Mouse (Mus musculus) right cerebral cortex, postnatal 14 days (tissue): ENCODE measurements at regions not wholly inside any gene's neighbourhood (a gene's known extent, or its start where the extent isn't known, plus 50 kb on each side); places are given as distances from the start of the nearest gene placed in this dataset.
"Not testable (repeated sequence)": the region's sequence is repeated elsewhere in the genome, so short reads cannot be mapped to it uniquely, and the experiment has no call there.

Experiments
- DNase-seq: peaks from one replicate; pipeline ENCODE4 v3.0.0; 2022

DNA sequence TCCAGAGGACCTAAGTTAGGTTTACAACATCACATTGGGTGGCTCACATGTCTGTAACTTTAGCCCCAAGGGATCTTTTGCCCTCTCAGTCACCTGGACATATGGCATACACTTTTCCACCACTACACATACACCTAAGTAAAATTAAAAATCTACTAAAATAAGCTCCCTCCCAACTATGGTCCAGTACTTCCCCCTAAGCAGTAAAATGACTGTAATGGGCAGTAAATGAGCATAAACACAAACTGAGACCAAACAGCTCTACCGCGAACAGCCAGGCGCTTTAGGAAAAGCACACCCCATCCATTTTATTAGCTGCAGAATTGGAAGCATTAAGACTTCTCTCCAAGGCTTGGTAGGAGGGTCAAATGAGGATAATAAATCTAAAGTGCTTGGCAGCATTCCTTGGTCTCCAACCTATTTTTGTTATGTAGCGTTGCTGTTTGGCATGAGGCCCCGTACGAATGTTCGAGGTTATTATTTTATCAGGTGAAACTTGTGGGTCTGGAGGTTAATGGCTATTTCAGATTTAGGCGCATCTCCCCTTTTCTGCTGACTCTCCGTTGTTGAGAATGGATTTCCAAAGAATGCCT lies 157.5 kb upstream of the Eif4g2 start:
- DNase-seq, result no peak

DNA sequence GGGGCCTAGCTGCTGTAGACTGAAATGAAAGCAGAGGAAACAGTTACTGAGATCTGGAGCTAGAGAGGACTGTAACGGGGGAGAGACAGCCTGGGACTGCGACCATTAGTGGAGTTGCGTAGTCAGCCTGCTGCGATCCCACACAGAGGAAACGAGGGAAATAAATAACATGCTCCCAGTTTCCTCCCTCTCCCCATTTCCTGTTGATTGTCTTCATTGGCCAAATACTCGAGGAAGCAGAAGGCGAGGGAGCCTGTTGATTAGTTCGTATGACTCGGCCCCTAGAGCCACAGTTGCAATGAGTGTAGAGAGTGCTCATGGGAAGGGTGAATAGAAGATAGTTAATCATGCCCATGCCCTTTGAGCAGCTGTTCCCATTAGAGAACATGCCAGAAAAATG lies 155.0 kb upstream of the Eif4g2 start:
- no peak for DNase-seq

DNA sequence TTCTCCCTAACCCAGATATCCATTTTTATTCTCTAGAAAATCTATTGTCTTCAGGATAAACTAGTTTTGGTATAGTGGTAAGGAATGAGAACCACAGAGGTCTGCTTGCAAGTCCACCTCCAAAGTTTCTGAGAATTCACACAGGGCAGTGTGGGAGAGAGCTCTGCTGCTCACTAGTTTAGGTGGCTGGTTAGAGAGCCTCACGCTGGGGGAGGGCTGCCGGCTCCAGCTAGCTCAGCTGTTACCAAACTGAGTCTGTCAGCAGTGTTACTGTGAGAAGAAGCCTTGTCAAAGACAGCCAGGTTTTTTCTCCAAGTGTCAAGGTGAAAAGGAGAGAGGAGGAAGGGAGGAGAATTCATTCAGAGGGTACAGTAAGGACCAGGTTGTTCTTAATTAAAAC lies 147.8 kb upstream of the Eif4g2 start:
- DNase-seq, result no peak

DNA sequence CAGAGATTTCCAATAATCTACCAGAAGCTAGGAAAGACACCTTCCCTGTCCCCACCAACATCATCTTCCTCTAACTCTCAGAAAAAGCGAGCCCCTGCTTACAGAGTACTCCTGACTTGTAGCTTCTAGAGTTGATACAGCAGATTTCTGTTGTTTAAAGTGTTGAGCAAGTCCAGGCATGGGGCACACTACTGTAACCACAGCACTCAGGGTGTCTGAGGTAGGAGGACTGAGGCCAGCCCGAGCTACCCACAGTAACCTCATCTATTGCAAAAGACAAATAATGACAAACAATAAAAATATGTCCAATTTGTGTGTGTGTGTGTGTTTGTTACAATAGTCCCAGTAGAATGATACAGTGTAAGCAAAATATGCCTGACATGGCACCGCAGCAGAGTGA lies 144.3 kb upstream of the Eif4g2 start:
- no peak for DNase-seq

DNA sequence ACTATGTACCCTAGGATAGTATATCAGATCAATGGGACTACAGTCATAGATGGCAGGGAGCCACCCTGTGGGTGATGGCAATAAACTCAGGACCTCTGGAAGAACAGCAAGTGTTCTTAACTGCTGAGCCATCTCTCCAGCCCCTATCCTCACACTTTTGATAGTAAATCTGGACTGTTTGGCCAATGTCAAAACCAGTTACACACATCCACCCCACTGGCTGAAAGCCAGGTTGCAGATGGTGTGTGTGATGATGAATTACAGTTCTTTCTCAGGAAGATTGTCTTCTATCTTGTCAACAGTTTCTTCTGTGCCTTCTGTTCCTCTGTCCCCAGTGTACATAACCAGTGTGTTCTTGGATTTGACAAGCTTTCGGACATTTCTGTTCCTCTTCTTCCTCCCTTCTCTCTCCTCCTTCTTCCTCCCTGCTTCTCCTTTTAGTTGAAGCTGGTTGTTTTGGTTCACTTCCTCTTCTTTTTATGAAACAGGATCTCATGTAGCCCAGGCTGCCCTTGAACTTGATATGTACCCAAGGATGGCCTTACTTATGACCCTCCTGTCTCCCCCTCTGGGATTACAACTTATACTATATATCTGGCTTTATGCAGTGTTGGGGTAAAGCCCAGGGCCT lies 143.3 kb upstream of the Eif4g2 start:
- DNase-seq, result no peak

DNA sequence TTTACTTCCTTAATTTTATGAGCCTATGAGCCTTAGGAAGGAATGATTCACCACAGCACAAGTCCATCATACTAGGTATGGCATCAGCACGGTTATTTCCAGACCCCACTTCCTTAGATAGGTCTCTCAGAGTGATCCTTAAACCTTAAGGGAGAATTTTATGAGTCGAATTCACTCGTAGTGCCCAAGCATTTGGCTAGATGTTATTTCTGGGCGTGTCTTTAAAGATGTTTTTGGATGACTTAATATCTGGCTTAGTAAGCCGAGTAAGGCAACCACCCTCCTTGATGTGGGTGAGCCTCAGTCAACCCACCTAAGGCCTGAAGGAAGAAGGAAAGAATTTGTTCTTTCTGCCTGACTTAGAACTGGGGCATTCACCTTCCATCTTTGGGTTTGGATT lies 132.8 kb upstream of the Eif4g2 start:
- no peak for DNase-seq

DNA sequence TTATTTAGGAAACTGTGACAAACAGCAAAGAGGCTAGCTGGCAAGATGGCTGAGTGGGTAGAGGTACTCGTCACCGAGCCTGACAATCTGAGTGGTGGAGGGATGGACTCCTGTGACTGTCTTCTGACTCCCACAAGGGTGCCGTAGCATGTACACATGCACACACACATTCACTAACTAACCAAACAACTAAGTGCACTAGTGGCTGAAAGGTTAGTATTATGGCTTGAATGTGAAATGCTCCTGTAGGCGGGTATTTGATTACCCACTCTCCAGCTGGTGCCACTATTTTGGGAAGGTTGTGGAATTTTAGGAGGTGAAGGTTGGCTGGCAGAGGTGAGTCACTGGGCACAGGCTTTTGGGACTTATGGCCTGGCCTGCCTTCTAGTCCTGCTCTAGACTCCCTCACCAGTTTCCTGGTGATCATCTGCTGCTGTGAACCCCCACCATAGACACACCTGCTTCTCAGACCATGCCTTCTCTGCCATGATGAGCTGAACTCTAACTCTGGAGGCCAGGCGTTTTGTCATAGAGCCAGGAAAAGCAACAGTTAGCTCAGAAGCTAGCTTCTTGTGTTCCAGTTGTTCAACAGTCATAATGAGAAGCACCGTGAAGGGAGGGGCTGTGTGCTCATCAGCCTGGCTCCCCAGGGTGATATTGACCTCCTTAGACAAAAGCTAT lies 131.5 kb upstream of the Eif4g2 start:
- DNase-seq, result no peak

DNA sequence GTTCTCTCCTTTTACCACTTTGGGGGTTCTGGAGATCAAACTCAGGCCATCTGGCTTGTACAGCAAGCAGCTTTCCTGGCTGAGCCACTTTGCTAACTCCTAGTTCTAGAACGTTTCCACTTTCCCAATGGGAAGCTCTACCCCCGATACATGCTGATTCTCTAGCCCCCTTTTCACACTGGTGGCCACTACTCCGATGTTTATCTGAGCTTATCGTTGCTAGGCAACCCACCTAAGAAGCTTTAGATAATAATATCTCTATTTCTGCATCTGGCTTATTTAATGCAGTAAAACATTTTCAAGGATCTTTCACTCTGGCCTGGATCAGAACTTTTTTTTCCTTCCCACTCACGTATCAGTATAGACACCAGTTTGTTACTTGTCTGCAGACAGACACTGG lies 129.4 kb upstream of the Eif4g2 start:
- DNase-seq, result no peak

DNA sequence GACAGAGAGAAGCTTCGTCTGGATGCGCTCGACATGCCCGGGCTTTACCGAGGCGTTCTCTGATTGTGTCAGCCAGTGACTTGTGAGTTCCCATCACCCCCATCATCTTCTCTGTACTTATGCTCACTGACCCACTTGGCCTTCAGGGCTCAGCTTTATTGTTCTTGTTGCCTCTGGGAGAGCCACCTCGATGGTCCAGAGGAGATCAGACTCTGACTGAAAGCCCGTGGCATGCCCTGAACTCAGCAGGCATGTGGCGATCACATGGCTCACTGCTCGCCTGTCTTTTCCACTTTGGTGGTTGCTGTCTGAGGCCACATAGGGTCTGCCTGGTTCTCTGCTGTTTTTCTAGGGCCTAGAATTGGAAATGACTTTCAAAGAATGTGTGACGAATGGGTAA lies 128.8 kb upstream of the Eif4g2 start:
- no peak for DNase-seq

DNA sequence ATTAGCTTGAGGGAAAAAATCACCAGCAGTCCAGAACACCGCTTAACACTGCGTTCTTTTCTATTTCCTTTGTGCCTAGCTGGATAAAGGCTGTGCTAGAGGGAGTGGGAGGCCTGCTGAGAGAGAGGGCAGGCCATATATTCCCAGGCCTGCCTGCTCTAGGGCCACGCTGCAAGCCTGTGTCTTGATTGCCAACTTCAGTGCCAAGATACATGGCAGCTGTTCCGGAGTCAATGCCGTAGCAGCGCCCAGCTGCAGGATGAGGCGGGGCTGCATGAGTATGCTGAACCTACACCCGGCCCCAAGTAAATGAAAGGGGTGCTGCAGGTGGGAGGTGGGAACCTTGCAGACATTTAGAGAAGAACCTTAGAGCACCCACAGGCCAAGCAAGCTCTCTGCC lies 127.5 kb upstream of the Eif4g2 start:
- DNase-seq, result no peak

DNA sequence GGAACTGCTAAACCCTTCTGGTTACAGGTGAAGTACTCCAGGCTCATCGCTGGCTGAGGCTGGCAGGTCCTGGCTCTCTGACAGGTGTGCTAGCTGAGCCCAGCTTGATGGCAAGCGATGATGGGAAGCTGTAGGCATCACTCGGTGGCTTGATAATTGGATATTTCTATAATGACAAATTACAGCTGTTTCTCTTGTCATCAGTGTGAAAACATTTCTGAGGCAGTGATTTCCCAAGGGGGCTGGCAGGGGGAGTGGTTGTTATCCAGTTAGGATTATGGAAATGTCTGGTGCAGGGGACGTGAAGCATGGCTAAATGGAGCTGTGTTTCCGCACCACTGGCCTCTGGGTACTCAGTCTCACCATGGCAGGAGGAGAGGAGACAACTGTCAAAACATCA lies 123.0 kb upstream of the Eif4g2 start:
- DNase-seq, result no peak

DNA sequence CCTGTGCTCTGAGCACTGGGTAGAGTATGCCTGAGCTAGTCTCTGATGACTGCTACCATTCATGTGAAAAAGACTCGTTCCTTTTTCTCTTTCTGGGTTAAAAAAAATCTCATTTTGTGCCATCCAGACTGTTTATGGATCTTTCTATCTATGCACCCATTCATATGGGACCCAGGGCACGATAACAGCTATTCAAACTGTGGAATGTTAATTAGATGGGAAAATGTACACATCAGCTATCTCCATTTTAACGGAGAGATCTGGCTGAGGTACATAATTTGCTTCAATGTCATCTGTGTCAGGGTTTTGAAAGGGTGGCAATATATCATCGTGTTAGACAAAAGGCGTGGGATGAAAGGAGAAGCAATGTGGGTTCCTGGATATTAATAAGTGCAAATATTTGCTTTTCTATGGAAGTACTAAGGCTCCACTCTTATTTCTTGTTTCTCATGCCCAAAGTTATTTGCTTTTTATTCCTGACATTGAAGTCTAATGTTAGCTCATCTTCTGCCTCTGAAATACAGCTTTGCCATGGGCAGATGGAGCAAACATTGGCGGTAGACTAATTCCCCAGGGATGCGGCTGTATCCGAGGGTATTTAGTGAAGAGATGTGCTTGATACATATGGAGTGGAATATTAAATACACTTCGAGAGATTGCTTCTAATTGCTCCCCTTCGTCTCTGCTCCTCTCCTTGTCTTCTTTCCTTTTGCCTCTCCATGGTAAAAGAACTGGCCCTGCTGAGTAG lies 116.0 kb upstream of the Eif4g2 start:
- no peak for DNase-seq

DNA sequence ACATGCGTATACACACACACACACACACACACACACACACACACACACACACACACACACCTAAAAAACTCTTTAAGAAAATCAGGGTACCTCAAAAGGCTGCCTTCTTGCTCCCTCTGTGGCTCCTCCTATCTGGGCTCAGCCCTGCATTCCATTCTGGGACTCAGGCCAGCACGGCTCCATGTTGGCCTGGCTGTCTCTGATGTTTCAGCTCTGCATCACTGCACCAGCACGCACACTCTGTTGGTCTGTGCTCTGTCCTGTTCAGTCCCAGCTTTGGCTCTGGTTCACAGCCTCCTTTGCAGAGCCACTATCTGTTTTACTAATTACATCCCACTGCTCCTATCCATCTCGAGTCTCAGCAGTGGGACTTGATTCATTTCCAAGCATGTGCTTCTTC lies 108.8 kb upstream of the Eif4g2 start:
- DNase-seq, result peak; percentile 32

DNA sequence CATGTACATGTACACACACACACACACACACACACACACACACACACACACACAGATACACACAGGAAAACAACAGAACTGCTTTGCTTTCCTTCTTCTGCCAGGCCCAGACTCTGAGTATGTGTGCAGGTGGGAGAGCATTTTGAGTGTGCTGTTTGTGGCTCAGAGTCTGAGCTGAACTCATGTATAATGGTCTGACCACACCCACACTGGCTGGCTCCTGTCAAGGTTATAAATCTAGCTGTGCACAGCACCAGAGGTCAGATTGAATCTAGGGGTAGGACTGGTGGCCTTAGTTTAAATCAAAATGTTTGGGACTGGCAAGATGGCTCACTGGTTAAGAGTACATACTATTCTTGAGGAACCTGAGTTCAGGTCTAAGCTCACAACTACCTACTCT lies 108.4 kb upstream of the Eif4g2 start:
- DNase-seq, result no peak

DNA sequence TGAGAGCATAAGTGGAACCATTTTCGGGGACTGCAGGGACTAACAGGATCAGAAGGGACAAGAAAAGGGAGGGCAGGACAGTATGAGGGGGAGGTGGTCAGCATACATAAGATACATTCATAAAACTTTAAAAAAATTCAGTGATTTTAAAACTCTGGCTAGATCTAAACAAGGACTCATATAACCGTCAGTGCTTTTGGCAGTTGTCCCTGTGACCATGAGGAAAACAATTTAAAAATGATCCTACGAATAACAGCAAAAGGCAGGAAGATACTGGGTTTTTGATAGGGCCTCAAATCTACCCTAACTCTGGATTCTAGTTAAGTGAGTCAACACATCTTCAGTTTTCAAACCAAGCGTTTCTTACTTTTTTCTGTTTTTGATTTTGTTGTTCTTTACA lies 106.9 kb upstream of the Eif4g2 start:
- no peak for DNase-seq

DNA sequence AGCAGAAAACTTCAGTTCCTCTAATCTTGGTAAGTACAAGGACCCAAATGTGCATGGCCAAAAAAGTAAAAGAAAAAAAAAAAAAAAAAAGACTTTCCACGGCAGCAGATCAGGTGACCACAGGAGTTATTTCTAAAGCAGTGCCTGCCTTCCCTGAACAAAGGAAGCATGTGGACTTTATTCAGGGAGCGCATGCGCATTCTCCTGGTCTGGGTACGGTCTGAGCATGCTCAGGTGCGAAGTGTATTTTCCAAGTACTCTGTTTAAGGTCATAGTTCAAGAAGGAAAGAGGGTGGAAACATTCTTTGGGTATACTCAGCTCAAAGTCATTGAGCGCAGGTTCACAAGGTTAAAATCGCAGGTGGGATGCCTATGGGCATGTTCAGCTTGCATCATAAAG lies 103.1 kb upstream of the Eif4g2 start:
- no peak for DNase-seq

DNA sequence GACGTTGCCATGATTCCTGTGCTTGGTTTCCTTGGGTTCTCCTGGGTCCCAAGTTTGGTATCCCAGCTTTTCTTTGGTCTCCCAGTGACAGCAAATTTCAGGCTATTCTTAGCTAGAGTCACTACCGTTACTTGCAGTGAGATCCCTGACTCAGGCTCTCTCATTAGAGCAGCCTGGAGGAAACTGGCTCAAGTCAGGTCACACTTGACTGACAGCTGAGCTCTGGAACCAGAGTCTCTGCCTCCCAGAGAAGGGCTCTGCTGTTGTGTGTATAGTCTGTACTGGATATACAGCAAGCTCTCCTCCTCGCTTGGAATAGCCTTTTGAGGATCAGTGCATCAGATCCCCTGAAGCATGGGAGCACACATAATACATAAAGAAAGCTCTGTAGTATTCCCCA lies 100.7 kb upstream of the Eif4g2 start:
- no peak for DNase-seq

DNA sequence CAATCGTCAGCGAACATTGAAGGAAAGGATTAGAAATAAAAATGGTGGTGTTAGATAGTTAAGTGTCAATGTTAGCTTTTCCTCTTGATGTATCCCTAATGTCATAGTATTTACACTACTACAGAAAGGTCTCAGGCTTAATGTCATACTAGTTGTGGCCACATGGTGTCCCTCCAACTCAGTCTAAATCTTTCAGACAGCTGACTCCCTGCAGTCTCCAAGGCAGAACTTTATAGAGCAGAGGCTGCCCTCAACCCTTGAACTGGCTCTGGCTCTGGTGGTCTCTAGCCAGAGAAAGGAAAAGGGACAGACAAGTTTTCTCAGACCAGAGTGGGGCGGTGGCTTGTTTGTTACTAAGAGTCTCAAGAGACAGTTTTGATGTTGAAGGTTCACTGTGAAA lies 99.5 kb upstream of the Eif4g2 start:
- peak; percentile 64 for DNase-seq

DNA sequence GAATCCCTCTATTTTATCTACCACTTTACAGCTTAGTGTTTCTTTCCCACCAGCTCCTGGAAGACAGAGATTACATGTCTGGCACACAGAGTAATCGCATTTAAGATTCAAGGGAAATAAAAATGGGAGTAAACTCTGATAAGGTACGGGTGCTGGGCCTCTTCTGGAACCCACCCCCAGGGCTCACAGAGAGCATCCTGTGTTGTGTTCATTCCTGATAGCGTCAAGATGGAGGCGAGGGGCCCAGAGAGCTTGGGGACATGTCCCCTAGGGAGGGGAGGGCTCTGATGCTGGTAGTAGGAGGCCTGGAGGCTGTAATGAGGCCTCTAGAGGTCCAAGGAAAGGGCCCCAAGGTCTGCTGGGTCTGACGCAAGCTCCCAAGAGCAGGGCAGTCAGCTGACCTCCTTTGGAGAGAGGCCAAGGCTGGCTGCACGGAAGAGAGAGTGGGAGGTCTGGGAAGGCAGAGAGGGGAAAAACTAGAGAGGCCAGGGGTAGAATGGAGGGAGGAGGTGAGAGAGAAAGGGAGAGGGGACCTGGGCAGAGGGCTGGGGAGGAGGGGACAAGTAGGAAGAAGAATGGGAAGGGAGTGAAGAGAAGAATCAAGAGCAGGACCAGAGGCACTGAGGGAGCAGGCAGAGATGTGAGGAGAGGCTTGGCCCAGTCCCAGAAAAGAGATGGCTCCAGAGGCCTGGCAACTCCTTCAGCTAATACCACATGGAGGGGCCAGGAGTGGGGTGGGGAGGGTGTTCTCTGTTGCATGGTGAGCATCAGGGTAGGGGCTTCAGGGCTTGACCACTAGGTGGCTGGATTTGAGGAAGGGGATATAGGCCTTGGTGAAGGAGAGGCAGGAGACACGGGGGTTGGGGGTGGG lies 96.8 kb upstream of the Eif4g2 start:
- no peak for DNase-seq

DNA sequence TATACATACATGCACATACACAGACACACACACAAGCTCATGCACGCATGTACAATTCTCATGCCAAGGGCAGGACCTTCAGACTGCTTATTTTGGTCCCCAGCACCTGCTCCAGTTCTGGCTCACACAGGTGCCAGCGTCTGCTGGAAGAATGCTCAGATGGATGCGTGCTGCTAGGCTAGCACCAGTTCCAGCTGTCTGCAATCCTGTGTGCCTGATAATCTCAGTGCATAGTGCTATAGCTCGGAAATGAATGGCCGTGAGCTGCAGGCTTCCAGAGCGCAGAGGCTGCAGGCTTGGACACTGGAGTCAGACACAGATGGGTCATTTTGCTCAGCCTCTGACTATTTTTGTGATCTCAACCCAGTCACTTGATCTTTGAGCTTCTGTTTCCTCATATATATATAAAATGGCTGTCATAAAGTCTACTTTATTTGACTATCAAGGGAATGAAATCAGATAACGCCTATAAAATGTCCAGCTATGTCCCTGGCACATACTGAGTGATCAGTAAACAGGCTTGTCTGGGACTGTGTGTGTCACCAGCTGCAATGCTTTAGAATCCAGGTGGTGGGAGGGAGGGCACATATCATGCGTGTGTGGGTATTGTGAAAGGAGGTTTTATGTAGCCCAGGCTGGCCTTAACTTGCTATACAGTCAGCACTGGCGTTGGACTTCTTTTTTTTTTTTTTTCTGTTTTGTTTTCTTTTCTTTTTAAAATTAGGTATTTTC lies 91.7 kb upstream of the Eif4g2 start:
- DNase-seq, result no peak

DNA sequence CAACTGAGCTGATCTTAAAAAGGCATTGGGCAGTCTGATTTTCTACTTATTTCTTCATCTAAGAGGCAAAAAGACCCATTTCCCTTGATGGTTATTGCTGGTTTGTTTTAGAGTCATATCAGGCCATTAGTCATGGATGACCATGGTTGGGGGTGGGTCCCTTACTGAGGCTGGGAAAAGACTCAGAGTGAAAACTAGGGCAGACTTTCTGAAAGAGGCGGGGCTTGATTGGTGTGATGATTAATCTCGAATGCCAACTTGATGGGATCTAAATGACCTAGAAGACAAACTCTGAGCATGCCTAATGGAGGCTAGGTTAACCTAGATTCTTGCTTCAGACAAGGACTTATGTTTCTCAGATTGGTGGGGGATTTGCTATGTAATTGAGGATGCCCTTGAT lies 89.2 kb upstream of the Eif4g2 start:
- DNase-seq, result no peak

DNA sequence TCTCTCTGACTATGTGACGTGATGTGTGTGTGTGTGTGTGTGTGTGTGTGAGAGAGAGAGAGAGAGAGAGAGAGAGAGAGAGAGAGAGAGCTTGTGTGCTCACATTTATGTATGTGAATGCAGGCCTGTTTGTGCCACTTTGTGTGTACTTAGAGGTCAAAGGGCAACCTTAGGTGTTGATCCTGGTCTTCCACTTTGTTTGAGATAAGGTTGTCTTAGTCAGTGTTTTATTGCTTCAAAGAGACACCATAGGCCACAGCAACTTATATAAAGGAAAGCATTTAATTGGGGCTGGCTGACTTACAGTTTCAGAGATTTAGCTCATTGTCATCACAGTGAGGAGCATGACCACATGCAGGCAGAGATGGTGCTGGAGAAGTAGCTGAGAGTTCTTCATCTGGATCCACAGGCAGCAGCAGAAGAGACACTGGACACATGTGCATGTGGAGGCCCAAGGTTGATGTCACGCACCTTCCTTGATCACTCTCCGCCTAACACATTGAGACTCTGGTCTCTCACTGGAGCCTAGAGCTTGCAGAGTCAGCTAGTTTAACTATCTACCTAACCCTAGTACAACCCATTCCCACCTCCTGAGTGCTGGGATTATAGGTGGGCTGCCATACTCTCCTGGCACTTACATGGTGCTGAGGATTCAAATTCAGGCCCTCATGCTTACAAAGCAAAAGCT lies 85.9 kb upstream of the Eif4g2 start:
- not testable (repeated sequence) for DNase-seq
